ENCODE assay signal across 26 mouse cellular contexts in genomic region chr1:184483371-184483770, GRCm38 (mm10).
DNase-seq lines count a peak whose midpoint lies in the region; ATAC-seq and TF ChIP-seq lines count a peak whose summit lies in the region.
"Had no signal": no experiment of that assay in that cellular context is flagged by ENCODE, and none has a peak within 500 bp of the region (broad histone marks: within the 10 kb centered on the region; RNA-seq: fewer than 3 reads in every experiment).

No protein-coding gene starts in this region.

- no peak for ATAC-seq in lung, embryonic 14.5 days (ENCODE audit: insufficient read depth)
- ATAC-seq: forebrain, embryonic 13.5 days; forebrain, embryonic 16.5 days; hindbrain, embryonic 16.5 days; intestine, embryonic 15.5 days; Patski had no signal

- 55% methylated on average over 7 of the region's 7 CpGs for WGBS in lung, embryonic 14.5 days
- WGBS in lung, adult 2 months = 69% methylated on average over 7 of the region's 7 CpGs

- H3K9me3 ChIP-seq in lung, embryonic 14.5 days (ENCODE audit: low read depth, low read length) = no peaks in the 10 kb centered on the region
- H3K9me3 ChIP-seq: forebrain, embryonic 10.5 days; forebrain, embryonic 13.5 days; G1E; heart, embryonic 12.5 days; heart, embryonic 15.5 days; hindbrain, embryonic 10.5 days; hindbrain, embryonic 13.5 days; intestine, embryonic 15.5 days had no signal

- no peaks in the 10 kb centered on the region for H3K27me3 ChIP-seq in lung, embryonic 14.5 days (ENCODE audit: insufficient read depth, low read length)
- H3K27me3 ChIP-seq: CH12.LX; forebrain, embryonic 13.5 days; heart, embryonic 12.5 days; heart, embryonic 15.5 days; hindbrain, embryonic 13.5 days; intestine, embryonic 15.5 days had no signal

- H3K4me2 ChIP-seq in lung, embryonic 14.5 days = no peak overlapping the region
- H3K4me2 ChIP-seq: forebrain, embryonic 13.5 days; heart, embryonic 12.5 days; heart, embryonic 15.5 days; hindbrain, embryonic 13.5 days; intestine, embryonic 15.5 days had no signal

- H3K36me3 ChIP-seq in lung, embryonic 14.5 days (ENCODE audit: insufficient read depth) = no peaks in the 10 kb centered on the region
- H3K36me3 ChIP-seq: forebrain, embryonic 10.5 days; G1E; heart, embryonic 12.5 days; heart, embryonic 15.5 days; hindbrain, embryonic 10.5 days; hindbrain, embryonic 13.5 days; intestine, embryonic 15.5 days had no signal

- no peaks in the 10 kb centered on the region for H3K4me1 ChIP-seq in lung, embryonic 14.5 days (ENCODE audit: insufficient read depth)
- no peaks in the 10 kb centered on the region for H3K4me1 ChIP-seq in lung, adult 2 months (ENCODE audit: control insufficient read depth, insufficient read depth, low read length)
- H3K4me1 ChIP-seq: forebrain, embryonic 13.5 days; heart, embryonic 12.5 days; heart, embryonic 15.5 days; intestine, embryonic 15.5 days had no signal

- H3K4me3 ChIP-seq in lung, embryonic 14.5 days (ENCODE audit: low read depth, low read length) = no peak overlapping the region
- H3K4me3 ChIP-seq in lung, adult 2 months (replicated peaks; ENCODE audit: extremely low read depth, low read depth, low read length) = no peak overlapping the region
- H3K4me3 ChIP-seq: forebrain, embryonic 10.5 days; forebrain, embryonic 13.5 days; heart, embryonic 12.5 days; heart, embryonic 15.5 days; hindbrain, embryonic 10.5 days; hindbrain, embryonic 13.5 days; intestine, embryonic 15.5 days had no signal

- no peak overlapping the region for H3K9ac ChIP-seq in lung, embryonic 14.5 days
- H3K9ac ChIP-seq: forebrain, embryonic 13.5 days; heart, embryonic 12.5 days; heart, embryonic 15.5 days; hindbrain, embryonic 13.5 days; intestine, embryonic 15.5 days had no signal

- DNase-seq in gastrocnemius, postnatal 14 days = peak; percentile 32
- DNase-seq in gastrocnemius, postnatal 4 days (ENCODE audit: low spot score in 2 of 2) = no peak
- peak; percentile 41 for DNase-seq in lung, embryonic 14.5 days
- no peak for DNase-seq in lung, adult 2 months
- peak; percentile 40 for DNase-seq in lung, postnatal 36 days
- DNase-seq in lung, postnatal 14 days = no peak
- DNase-seq: adrenal gland, postnatal 10 days; adrenal gland, postnatal 36 days; B cell, adult 2 months; cerebellum, adult 18-20 months; cerebellum, adult 9-10 months; cerebellum, postnatal 14 days; heart, postnatal 10 days; heart, postnatal 36 days had no signal

- no peak overlapping the region for H3K27ac ChIP-seq in lung, embryonic 14.5 days (ENCODE audit: low read depth)
- H3K27ac ChIP-seq: forebrain, embryonic 10.5 days; forebrain, embryonic 13.5 days; heart, embryonic 15.5 days; hindbrain, embryonic 10.5 days; hindbrain, embryonic 13.5 days; intestine, embryonic 15.5 days had no signal

- no peak for TF ChIP-seq CTCF in lung, embryonic 14.5 days (IDR thresholded peaks at IDR 0.05; ENCODE audit: low read depth)
- no peak for TF ChIP-seq CTCF in lung, adult 2 months (IDR thresholded peaks at IDR 0.05; ENCODE audit: insufficient read depth, low read length)

- TF ChIP-seq POLR2A in lung, adult 2 months (IDR thresholded peaks at IDR 0.05; ENCODE audit: borderline replicate concordance, extremely low read depth, low read depth, low read length) = no peak

- intact Hi-C loops in gastrocnemius, postnatal 14 days (cut with DNase I; ENCODE audit: low total_unique reads) = no loop called here

Comparison
In these comparisons a context has a peak if more than half of its experiments do, and no peak if none do; other contexts are left out.
1. DNase-seq: peak in gastrocnemius, postnatal 14 days (single experiment), lung, embryonic 14.5 days (single experiment) and lung, postnatal 36 days (single experiment); none in gastrocnemius, postnatal 4 days (0 of 2), lung, adult 2 months (single experiment) and lung, postnatal 14 days (single experiment).